Mouse (Mus musculus) liver, embryonic 15.5 days (tissue): ENCODE measurements around the gene Foxs1. TPM values are rescaled to one million over a fixed set of nuclear protein-coding genes. Genes with fewer than 3 reads are reported as not detected.

Experiments
- ATAC-seq: fragments of 200-750 bp; cut with Nextera tagmentation; 2 replicates; pipeline ENCODE4 v1.8.0; 2017; ENCODE audit warnings: moderate number of reproducible peaks, mild to moderate bottlenecking, moderate library complexity; ENCODE audit not compliant: insufficient read depth
- H3K27ac ChIP-seq: fragments of 300-500 bp; sonication (generic); replicated peaks from 2 replicates; pipeline ENCODE4 v1.5.1; 2015; ENCODE audit warnings: mild to moderate bottlenecking, inconsistent platforms
- H3K27me3 ChIP-seq: fragments of 300-500 bp; sonication (generic); 2 replicates; pipeline ENCODE4 v1.6.1; 2015; ENCODE audit warnings: mild to moderate bottlenecking, inconsistent platforms
- H3K36me3 ChIP-seq: fragments of 300-500 bp; sonication (generic); replicated peaks from 2 replicates; pipeline ENCODE4 v1.6.1; 2015; ENCODE audit warnings: moderate library complexity, mild to moderate bottlenecking, inconsistent platforms
- H3K4me1 ChIP-seq: fragments of 300-500 bp; sonication (generic); replicated peaks from 2 replicates; pipeline ENCODE4 v1.6.1; 2015; ENCODE audit warnings: inconsistent platforms
- H3K4me2 ChIP-seq: fragments of 300-500 bp; sonication (generic); 2 replicates; pipeline ENCODE4 v1.6.1; 2015; ENCODE audit warnings: moderate library complexity, mild to moderate bottlenecking, inconsistent platforms
- H3K4me3 ChIP-seq: fragments of 300-500 bp; sonication (generic); replicated peaks from 2 replicates; pipeline ENCODE4 v1.5.1; 2015; ENCODE audit warnings: mild to moderate bottlenecking, inconsistent platforms
- H3K9ac ChIP-seq: fragments of 300-500 bp; sonication (generic); 2 replicates; pipeline ENCODE4 v1.6.1; 2015; ENCODE audit warnings: moderate library complexity, mild to moderate bottlenecking, inconsistent platforms
- H3K9me3 ChIP-seq: fragments of 300-500 bp; sonication (generic); replicated peaks from 2 replicates; pipeline ENCODE4 v1.6.1; 2016; ENCODE audit warnings: inconsistent platforms
- WGBS: fragments of 180-500 bp; shearing (Covaris S2); methylation state at CpG from one replicate; pipeline ENCODE4 v1.1.7; 2015; ENCODE audit warnings: mixed read lengths; ENCODE audit not compliant: insufficient replicate concordance; 5-methylcytosine and 5-hydroxymethylcytosine counted together
- polyA plus RNA-seq: library from polyadenylated mRNA; unstranded; fragments of >200 nt; fragmentation: Nextera tagmentation; extraction: Ambion mirVana; gene quantifications from 2 replicates; pipeline ENCODE4 v1.2.1, GENCODE M21; 2015

The Foxs1 gene
- polyA plus RNA-seq, 1 experiment from 2014 or later, result 0.47 TPM

DNA sequence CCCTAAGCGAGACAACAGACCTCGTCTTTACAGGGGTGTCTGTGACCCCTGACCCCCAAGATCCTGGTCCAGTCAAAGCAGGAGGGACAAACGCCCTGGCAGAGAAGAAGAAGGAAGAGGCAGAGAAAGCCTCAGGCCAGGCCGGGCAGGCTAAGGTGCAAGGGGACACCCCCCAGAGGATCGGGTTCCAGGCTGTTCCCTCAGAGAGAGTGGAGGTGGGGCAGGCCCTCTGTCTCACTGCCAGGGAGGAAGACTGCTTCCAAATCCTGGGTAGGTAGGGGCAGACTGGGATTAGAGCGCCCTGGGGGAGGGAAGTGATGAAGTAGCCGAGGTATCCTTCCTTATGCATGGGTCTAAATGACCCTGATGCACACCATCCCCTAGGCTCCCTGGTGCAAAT lies 19.5 kb downstream of the Foxs1 start:
- H3K36me3 ChIP-seq, result no peaks in the 10 kb centered on the region
- peaks cover 6% of the 10 kb centered on the region for H3K4me1 ChIP-seq
- no peak for ATAC-seq
- H3K27ac ChIP-seq, result no peak overlapping the region
- H3K9me3 ChIP-seq, result no peaks in the 10 kb centered on the region
- WGBS, result 30% methylated on average over 7 of the region's 7 CpGs
- no peak overlapping the region for H3K4me2 ChIP-seq
- no peak overlapping the region for H3K9ac ChIP-seq
- peaks cover 54% of the 10 kb centered on the region for H3K27me3 ChIP-seq
- no peak overlapping the region for H3K4me3 ChIP-seq

DNA sequence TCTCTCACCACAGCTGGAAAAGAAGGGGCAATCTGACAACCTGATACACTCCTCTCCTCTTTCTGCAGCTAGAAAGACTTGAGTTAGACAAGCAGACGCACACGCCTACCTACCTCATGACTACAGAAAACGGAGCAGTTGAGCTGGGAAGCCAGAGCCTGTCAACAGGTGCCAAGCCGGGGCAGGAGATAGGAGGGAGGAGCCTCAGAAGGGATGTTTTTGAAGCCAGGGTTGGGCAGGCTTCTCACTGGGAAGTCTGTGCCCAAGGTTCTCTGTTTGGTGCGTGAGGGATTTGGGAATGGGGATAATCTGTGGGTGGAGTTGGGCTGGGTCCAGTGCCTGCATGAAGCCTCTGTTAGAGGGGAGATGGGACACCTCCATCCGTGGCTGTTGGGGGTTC lies 21.6 kb downstream of the Foxs1 start:
- H3K9me3 ChIP-seq, result no peaks in the 10 kb centered on the region
- H3K36me3 ChIP-seq, result no peaks in the 10 kb centered on the region
- peaks cover 45% of the 10 kb centered on the region for H3K27me3 ChIP-seq
- no peak overlapping the region for H3K27ac ChIP-seq
- H3K4me1 ChIP-seq, result peaks cover 6% of the 10 kb centered on the region
- no peak overlapping the region for H3K4me3 ChIP-seq
- H3K4me2 ChIP-seq, result no peak overlapping the region
- no peak overlapping the region for H3K9ac ChIP-seq
- no peak for ATAC-seq
- 26% methylated on average over 6 of the region's 6 CpGs for WGBS

DNA sequence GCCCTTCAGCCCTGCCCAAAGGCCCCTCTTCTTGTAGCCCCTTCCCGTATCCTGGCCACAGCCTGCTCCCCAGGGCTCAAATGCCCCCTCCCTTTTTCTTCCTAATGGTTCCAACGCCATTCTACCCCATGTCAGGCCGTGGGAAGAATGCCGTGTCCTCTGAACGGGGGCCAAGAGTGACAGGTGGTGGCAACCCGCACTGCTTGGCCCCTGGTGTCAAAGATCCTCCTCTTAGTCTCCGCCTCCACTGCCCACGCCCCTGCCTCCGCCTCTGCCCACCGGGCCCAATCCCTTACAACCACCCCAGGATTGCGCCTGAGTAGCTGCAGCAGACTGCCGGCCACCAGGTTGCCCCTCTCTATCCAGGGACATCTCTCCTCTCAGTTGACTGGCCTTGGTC lies 22.0 kb downstream of the Foxs1 start, which contains the start of gene Mylk2:
Gene Mylk2, plus strand, starts transcription at position 322 of the 400 bp plus-strand sequence.
- WGBS, result 24% methylated on average over 12 of the region's 12 CpGs
- ATAC-seq, result no peak
- peaks cover 45% of the 10 kb centered on the region for H3K27me3 ChIP-seq

DNA sequence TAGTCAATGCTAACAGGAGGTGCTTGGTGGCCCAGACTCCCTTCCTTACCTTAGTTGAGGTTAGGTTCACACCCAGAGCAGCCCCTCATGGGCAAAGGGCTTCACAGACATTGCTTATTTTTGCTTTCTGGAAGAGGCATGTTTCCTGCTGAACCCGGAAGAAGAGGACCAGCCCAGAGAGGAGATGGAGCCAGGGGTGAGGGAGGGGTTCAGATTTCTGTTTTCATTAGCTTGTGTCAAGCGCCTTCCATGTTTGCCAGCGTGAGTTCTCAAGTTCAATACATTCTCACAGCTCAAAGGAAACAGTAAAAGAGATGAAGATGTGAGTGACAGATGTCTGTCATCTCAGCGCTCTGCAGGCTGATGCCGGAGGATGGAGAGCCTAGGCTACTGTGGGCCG lies 23.2 kb downstream of the Foxs1 start:
- H3K9me3 ChIP-seq, result no peaks in the 10 kb centered on the region
- H3K4me2 ChIP-seq, result no peak overlapping the region
- no peak overlapping the region for H3K27ac ChIP-seq
- H3K9ac ChIP-seq, result no peak overlapping the region
- H3K27me3 ChIP-seq, result peaks cover 40% of the 10 kb centered on the region
- peaks cover 4% of the 10 kb centered on the region for H3K4me1 ChIP-seq
- ATAC-seq, result no peak
- 64% methylated on average over 6 of the region's 6 CpGs for WGBS
- no peaks in the 10 kb centered on the region for H3K36me3 ChIP-seq
- H3K4me3 ChIP-seq, result no peak overlapping the region

More for the DNA sequence above, 22.0 kb downstream of the Foxs1 start, which contains the start of gene Mylk2:
- peaks cover 6% of the 10 kb centered on the region for H3K4me1 ChIP-seq
- no peak within 1 kb of the TSS for H3K9ac ChIP-seq
- H3K4me3 ChIP-seq, result no peak within 1 kb of the TSS
- no peak within 1 kb of the TSS for H3K4me2 ChIP-seq
- H3K9me3 ChIP-seq, result no peaks in the 10 kb centered on the region
- H3K27ac ChIP-seq, result no peak within 1 kb of the TSS
- H3K36me3 ChIP-seq, result no peaks in the 10 kb centered on the region

DNA sequence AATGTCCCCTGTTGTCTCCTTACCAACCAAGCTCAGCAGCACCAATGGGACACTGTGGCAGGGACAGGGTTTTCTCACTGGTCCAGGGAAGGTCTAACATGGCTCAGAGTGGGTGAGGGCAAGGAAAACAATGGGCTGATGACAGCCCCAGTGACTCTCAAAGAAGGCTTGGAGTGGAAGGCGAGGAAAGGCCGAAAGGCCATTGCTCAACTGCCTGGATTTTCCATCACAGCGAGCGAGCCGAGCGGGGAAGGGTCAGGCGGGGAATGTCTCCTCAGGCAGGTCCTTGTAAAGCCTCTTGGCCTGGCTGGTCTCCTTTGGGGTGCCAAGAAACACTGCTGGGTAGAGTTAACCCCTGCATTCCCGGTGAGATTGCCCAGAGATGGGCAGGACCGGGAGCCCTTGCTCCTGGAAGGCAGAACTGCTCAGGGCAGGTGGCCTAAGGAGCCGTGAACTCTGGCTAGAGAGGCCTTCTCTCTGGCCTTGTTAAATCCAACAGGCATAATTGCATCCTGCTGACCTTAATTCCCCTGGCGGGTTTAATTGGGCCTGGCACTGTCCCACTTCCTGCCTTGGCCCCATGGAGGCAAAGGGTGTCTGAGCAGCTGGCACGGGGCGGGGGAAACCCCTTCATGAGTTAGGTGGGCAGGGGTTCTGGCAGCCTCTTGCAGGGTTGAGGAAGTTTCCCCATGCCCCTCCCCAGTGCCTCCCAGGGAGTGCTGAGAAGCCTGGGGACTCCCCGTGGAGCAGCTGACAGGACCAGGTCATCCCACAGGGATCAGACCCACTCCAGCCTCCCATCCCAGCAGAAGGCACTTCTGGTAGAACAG lies 25.7 kb downstream of the Foxs1 start:
- Histone ChIP-seq H3K4me2 (no peak overlapping the region), H3K36me3 (no peaks in the 10 kb centered on the region), H3K4me3 (no peak overlapping the region), H3K27ac (no peak overlapping the region), H3K27me3 (peaks cover 24% of the 10 kb centered on the region), H3K9me3 (no peaks in the 10 kb centered on the region), H3K9ac (no peak overlapping the region), H3K4me1 (no peaks in the 10 kb centered on the region)
- ATAC-seq, result no peak
- 68% methylated on average over 14 of the region's 14 CpGs for WGBS

DNA sequence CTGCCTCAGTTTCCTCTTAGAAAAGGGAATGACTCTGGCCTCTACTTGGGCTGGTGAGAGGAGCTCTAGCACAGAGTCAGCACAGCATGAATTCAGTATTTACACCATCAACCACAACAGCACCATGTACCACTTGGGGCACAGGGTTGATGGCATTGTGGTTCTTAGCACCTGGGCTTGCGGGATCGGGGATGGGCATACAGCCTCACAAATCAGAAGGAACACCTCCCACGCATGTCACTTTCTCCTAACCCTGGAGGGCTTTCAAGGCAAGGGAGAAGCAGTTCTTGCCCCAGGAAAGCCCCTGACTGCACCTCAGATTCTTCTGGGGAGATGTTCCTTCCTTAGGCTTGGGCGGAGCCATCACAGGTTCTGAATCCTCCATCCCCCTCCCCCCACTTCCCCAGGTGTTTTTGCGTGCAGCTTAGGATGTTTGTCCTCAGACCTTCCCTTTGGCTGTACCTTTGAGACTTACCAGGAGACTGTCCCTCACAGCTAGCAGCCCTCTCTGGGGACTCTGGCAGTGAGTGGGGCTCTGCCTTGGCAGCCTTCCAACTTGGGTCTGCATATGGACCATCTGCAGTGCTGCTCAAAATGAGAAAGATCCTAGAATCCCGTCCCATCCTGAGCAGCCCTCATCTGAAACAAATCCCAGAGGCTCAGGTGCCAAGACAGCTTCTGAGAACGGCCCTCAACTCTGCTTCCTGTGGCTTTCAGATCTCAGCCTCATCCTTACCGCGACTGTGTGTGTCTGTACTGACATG lies 26.6 kb downstream of the Foxs1 start:
- H3K9ac ChIP-seq, result no peak overlapping the region
- no peak overlapping the region for H3K27ac ChIP-seq
- no peak overlapping the region for H3K4me2 ChIP-seq
- no peak for ATAC-seq
- no peak overlapping the region for H3K4me3 ChIP-seq
- no peaks in the 10 kb centered on the region for H3K4me1 ChIP-seq
- peaks cover 16% of the 10 kb centered on the region for H3K27me3 ChIP-seq
- no peaks in the 10 kb centered on the region for H3K9me3 ChIP-seq
- 38% methylated on average over 9 of the region's 9 CpGs for WGBS
- H3K36me3 ChIP-seq, result no peaks in the 10 kb centered on the region

DNA sequence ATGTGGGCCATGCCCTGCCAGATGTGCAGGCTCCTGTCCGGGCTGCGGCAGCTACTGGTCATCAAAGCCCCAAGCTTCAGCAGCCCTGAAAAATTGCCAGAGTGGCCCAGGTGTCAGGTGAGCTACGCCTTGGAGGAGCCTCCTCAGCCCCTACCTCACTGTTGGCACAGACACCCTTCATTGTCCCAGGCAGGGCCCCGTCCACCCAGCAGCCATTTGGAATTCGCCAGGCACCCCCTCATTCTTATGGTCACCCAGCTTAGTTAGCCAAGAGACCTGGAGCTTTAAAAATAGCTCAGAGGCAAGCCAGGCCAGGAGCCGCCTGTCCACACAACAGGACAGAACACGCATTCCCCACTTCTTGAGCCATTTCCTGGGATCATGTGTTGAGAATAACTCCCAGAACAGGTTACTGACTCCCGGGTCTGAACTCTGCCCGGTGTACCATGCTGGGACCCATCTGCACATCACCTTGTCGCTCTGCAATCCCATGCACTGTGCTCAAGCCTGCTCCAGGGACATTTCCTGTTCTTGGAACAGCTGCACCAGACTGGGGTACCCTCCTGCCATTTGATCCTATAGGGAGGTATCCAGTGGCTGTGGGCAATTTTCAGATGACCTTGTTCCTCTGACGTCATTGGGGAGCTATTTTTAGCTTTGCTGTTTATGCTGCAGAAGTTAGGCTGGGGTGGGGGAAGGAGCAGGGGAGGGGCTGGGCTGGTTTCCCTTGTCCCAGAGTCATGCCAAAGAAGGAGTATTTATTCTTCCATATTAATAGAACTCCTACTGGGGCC lies 27.8 kb downstream of the Foxs1 start:
- Histone ChIP-seq H3K4me3 (no peak overlapping the region), H3K36me3 (no peaks in the 10 kb centered on the region), H3K4me1 (no peaks in the 10 kb centered on the region), H3K4me2 (no peak overlapping the region), H3K27me3 (peaks cover 3% of the 10 kb centered on the region; the same call in 1 of the 2 replicates), H3K27ac (no peak overlapping the region), H3K9ac (no peak overlapping the region), H3K9me3 (no peaks in the 10 kb centered on the region)
- WGBS, result 49% methylated on average over 11 of the region's 11 CpGs
- no peak for ATAC-seq

DNA sequence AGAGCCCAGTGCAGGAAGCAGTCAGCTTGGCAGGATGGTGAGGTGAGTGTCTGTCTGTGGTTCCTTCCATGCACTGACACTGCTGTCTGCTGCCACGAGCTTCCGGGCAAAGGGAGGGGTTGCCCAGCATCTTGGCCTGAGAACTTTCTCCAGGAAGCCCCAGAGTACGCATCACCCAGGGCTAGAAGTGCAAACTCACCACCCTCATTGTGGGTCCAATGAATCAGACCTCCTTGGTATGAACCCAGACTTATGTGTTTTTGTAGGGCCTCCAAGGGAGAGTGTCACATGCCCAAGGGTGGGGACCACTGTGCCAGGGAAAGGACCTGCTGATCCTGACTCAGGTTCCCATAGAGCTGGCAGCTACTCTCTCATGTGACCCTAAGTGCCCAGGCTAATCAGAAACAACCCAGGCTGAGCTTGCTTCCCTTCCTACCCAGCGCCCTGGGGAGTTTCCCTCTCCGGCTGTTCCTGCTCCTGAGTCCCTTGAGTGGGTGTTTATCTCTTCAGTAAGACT lies 28.8 kb downstream of the Foxs1 start:
- 33% methylated on average over 5 of the region's 5 CpGs for WGBS
- Histone ChIP-seq H3K4me1 (no peaks in the 10 kb centered on the region), H3K4me2 (no peak overlapping the region), H3K4me3 (no peak overlapping the region), H3K9me3 (no peaks in the 10 kb centered on the region), H3K27me3 (0 out of 2 replicates have a peak, but pooled peaks cover 3% of the 10 kb centered on the region), H3K27ac (no peak overlapping the region), H3K36me3 (no peaks in the 10 kb centered on the region), H3K9ac (no peak overlapping the region)
- ATAC-seq, result no peak

DNA sequence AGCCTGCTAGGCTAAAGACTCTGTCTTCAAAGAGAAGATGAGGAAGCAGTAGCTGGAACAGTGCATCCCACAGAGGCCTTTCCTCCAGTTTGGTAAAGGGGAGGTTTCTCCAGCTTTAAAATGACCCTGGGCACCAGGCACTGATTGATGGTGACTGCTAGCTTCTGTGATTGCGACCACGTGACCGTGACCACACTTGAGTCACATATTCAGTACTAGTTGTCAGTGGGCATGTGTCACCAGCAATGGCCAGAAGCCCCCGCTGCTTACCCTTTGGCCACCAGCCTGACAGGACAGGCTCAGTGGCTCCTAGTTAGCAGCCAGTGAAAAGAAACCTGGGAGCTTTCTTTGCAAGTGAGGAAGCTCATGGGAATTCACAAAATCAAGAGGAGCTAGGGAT lies 29.4 kb downstream of the Foxs1 start:
- Histone ChIP-seq H3K4me1 (no peaks in the 10 kb centered on the region), H3K9ac (no peak overlapping the region), H3K4me3 (no peak overlapping the region), H3K36me3 (peaks cover 4% of the 10 kb centered on the region; the same call in 1 of the 2 replicates), H3K27ac (no peak overlapping the region), H3K4me2 (no peak overlapping the region), H3K9me3 (no peaks in the 10 kb centered on the region), H3K27me3 (0 out of 2 replicates have a peak, but pooled peaks cover 3% of the 10 kb centered on the region)
- 51% methylated on average over 4 of the region's 4 CpGs for WGBS
- no peak for ATAC-seq

DNA sequence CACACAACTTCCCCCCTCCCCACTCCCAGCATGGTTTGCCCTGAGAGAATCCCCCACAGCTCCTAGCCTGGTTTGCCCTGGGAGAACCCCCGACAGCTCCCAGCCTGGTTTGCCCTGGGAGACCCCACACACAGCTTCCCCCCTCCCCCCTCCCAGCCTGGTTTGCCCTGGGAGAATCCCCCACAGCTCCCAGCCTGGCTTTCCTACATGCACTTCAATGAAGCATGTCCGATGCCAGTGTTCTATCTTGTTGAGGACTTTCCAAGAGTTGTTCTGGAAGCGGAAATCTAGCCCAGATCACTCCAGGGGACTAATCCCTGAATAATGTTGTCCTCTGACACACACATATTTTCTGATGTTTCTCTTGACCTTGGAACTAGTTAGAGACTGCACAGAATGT lies 30.4 kb downstream of the Foxs1 start:
- H3K27me3 ChIP-seq, result 0 out of 2 replicates have a peak, but pooled peaks cover 3% of the 10 kb centered on the region
- WGBS, result 66% methylated on average over 3 of the region's 3 CpGs
- no peak overlapping the region for H3K27ac ChIP-seq
- no peak overlapping the region for H3K9ac ChIP-seq
- no peak overlapping the region for H3K4me3 ChIP-seq
- ATAC-seq, result no peak
- no peaks in the 10 kb centered on the region for H3K9me3 ChIP-seq
- no peaks in the 10 kb centered on the region for H3K4me1 ChIP-seq
- H3K36me3 ChIP-seq, result peaks cover 4% of the 10 kb centered on the region; the same call in 1 of the 2 replicates
- H3K4me2 ChIP-seq, result no peak overlapping the region
